ENCODE assay signal across 8 mouse cellular contexts in genomic region chr11:20655795-20656710, GRCm38 (mm10).
DNase-seq lines count a peak whose midpoint lies in the region; ATAC-seq and TF ChIP-seq lines count a peak whose summit lies in the region.

No protein-coding gene starts in this region.

- no peaks in the 10 kb centered on the region for H3K27me3 ChIP-seq in lung, embryonic 14.5 days (ENCODE audit: insufficient read depth, low read length)
- H3K27me3 ChIP-seq in embryonic facial prominence, embryonic 14.5 days (replicated peaks; ENCODE audit: control insufficient read depth, insufficient read depth, low read length): no peaks in the 10 kb centered on the region
- no peaks in the 10 kb centered on the region for H3K27me3 ChIP-seq in heart, embryonic 14.5 days (ENCODE audit: control insufficient read depth, insufficient read depth, low read length)

- H3K27ac ChIP-seq in lung, embryonic 14.5 days (ENCODE audit: low read depth): peak overlapping the region; percentile 93
- peak overlapping the region; percentile 76 for H3K27ac ChIP-seq in embryonic facial prominence, embryonic 14.5 days (replicated peaks; ENCODE audit: low read depth, low read length)
- H3K27ac ChIP-seq in heart, embryonic 14.5 days (replicated peaks in 1 of 2; ENCODE audit: control insufficient read depth in 1 of 2, insufficient read depth in 1 of 2, low read depth in 2 of 2, low read length in 2 of 2): peak overlapping the region; percentile 46 to 67

- 6% methylated on average over 18 of the region's 18 CpGs for WGBS in lung, embryonic 14.5 days
- WGBS in lung, adult 2 months: 30% methylated on average over 18 of the region's 18 CpGs
- WGBS in embryonic facial prominence, embryonic 14.5 days: 9% methylated on average over 16 of the region's 18 CpGs
- WGBS in heart, embryonic 14.5 days: 10% methylated on average over 18 of the region's 18 CpGs

- H3K9ac ChIP-seq in lung, embryonic 14.5 days: peak overlapping the region; percentile 29
- H3K9ac ChIP-seq in embryonic facial prominence, embryonic 14.5 days (ENCODE audit: low read depth, low read length): peak overlapping the region; percentile 54
- peak overlapping the region; percentile 63 for H3K9ac ChIP-seq in heart, embryonic 14.5 days (ENCODE audit: low read length)

- peak; percentile 87 for DNase-seq in lung, embryonic 14.5 days
- no peak for DNase-seq in lung, adult 2 months
- peak; percentile 91 for DNase-seq in embryonic facial prominence, embryonic 14.5 days (ENCODE audit: low spot score)
- DNase-seq in layer of hippocampus, postnatal 25 days (ENCODE audit: extremely low spot score in 1 of 2, low spot score in 1 of 2): peak; percentile 40 to 41
- peak; percentile 43 for DNase-seq in lung, postnatal 14 days
- DNase-seq in right cerebral cortex, adult 18-20 months: peak; percentile 76
- DNase-seq in spleen, postnatal 36 days (ENCODE audit: low spot score in 2 of 2): no peak

- no peak for TF ChIP-seq CTCF in lung, embryonic 14.5 days (IDR thresholded peaks at IDR 0.05; ENCODE audit: low read depth)
- no peak for TF ChIP-seq CTCF in lung, adult 2 months (IDR thresholded peaks at IDR 0.05; ENCODE audit: insufficient read depth, low read length)

- peak; percentile 86 for ATAC-seq in lung, embryonic 14.5 days (ENCODE audit: insufficient read depth)
- peak; percentile 77 for ATAC-seq in embryonic facial prominence, embryonic 14.5 days (ENCODE audit: low read depth)
- peak; percentile 59; the same call in 1 of the 2 replicates for ATAC-seq in heart, embryonic 14.5 days (ENCODE audit: insufficient number of reproducible peaks, insufficient read depth, low FRiP score, low read depth)

- peaks cover 11% of the 10 kb centered on the region for H3K36me3 ChIP-seq in lung, embryonic 14.5 days (ENCODE audit: insufficient read depth)
- H3K36me3 ChIP-seq in embryonic facial prominence, embryonic 14.5 days (ENCODE audit: control insufficient read depth, insufficient read depth, low read length): no peaks in the 10 kb centered on the region; the same call in 1 of the 2 replicates
- 0 out of 2 replicates have a peak, but pooled peaks cover 7% of the 10 kb centered on the region for H3K36me3 ChIP-seq in heart, embryonic 14.5 days (ENCODE audit: control insufficient read depth, insufficient read depth, low read length)

- peak overlapping the region; percentile 3 for H3K4me3 ChIP-seq in lung, embryonic 14.5 days (ENCODE audit: low read depth, low read length)
- H3K4me3 ChIP-seq in lung, adult 2 months (replicated peaks; ENCODE audit: extremely low read depth, low read depth, low read length): no peak overlapping the region
- peak overlapping the region; percentile 21 for H3K4me3 ChIP-seq in embryonic facial prominence, embryonic 14.5 days (ENCODE audit: low read depth, low read length)
- H3K4me3 ChIP-seq in heart, embryonic 14.5 days (ENCODE audit: control insufficient read depth in 1 of 2, insufficient read depth in 1 of 2, low read depth in 1 of 2, low read length in 2 of 2): peak overlapping the region; percentile 10 to 31

- peak overlapping the region; percentile 54 for H3K4me2 ChIP-seq in lung, embryonic 14.5 days
- H3K4me2 ChIP-seq in embryonic facial prominence, embryonic 14.5 days (ENCODE audit: low read depth, low read length): peak overlapping the region; percentile 42
- H3K4me2 ChIP-seq in heart, embryonic 14.5 days (ENCODE audit: low read length): peak overlapping the region; percentile 62

- no peak for TF ChIP-seq POLR2A in lung, adult 2 months (IDR thresholded peaks at IDR 0.05; ENCODE audit: borderline replicate concordance, extremely low read depth, low read depth, low read length)

- H3K9me3 ChIP-seq in lung, embryonic 14.5 days (ENCODE audit: low read depth, low read length): no peaks in the 10 kb centered on the region
- H3K9me3 ChIP-seq in embryonic facial prominence, embryonic 14.5 days (ENCODE audit: control insufficient read depth, low read length): no peaks in the 10 kb centered on the region
- H3K9me3 ChIP-seq in heart, embryonic 14.5 days (ENCODE audit: control insufficient read depth, low read length): no peaks in the 10 kb centered on the region

- peaks cover 33% of the 10 kb centered on the region for H3K4me1 ChIP-seq in lung, embryonic 14.5 days (ENCODE audit: insufficient read depth)
- no peaks in the 10 kb centered on the region; the same call in 1 of the 2 replicates for H3K4me1 ChIP-seq in lung, adult 2 months (ENCODE audit: control insufficient read depth, insufficient read depth, low read length)
- peaks cover 42% of the 10 kb centered on the region for H3K4me1 ChIP-seq in embryonic facial prominence, embryonic 14.5 days (ENCODE audit: control insufficient read depth, insufficient read depth, low read length)
- peaks cover 25 to 28% of the 10 kb centered on the region in 2 experiments for H3K4me1 ChIP-seq in heart, embryonic 14.5 days (ENCODE audit: control insufficient read depth in 2 of 2, insufficient read depth in 2 of 2, low read length in 2 of 2)

Comparison
In these comparisons a context has a peak if more than half of its experiments do, and no peak if none do; other contexts are left out.
1. DNase-seq: peak in lung, embryonic 14.5 days (single experiment), embryonic facial prominence, embryonic 14.5 days (single experiment), layer of hippocampus, postnatal 25 days (2 of 2), lung, postnatal 14 days (single experiment) and right cerebral cortex, adult 18-20 months (single experiment); none in lung, adult 2 months (single experiment) and spleen, postnatal 36 days (0 of 2).
2. Peak in every context shown above with its lines, with median percentiles within 50 percentile points of each other: ATAC-seq, H3K27ac ChIP-seq, H3K4me2 ChIP-seq and H3K9ac ChIP-seq.